Mouse (Mus musculus) heart, adult 2 months (tissue): ENCODE measurements at regions not wholly inside any gene's neighbourhood (a gene's known extent, or its start where the extent isn't known, plus 50 kb on each side); places are given as distances from the start of the nearest gene placed in this dataset.

Source experiments
- DNase-seq, 2 experiments: peaks; one replicate each; pipeline ENCODE4 v3.0.0; 2021
- H3K27ac ChIP-seq: fragments of 200-600 bp; 2 replicates; pipeline ENCODE4 v1.8.1; 2022
- H3K27me3 ChIP-seq: fragments of 200-500 bp; 2 replicates; pipeline ENCODE4 v1.6.1; 2012; ENCODE audit warnings: mild to moderate bottlenecking, low read length, inconsistent platforms, mixed read lengths; ENCODE audit not compliant: control insufficient read depth, insufficient read depth
- H3K36me3 ChIP-seq: fragments of 200-500 bp; 2 replicates; pipeline ENCODE4 v1.6.1; 2012; ENCODE audit warnings: low read length, inconsistent platforms; ENCODE audit not compliant: control insufficient read depth, insufficient read depth
- H3K4me1 ChIP-seq: fragments of 200-500 bp; 2 replicates; pipeline ENCODE4 v1.6.1; 2011; ENCODE audit warnings: low read length; ENCODE audit not compliant: control insufficient read depth, insufficient read depth
- H3K4me3 ChIP-seq: fragments of 200-600 bp; 2 replicates; pipeline ENCODE4 v1.8.1; 2022
- H3K79me2 ChIP-seq: fragments of 200-500 bp; replicated peaks from 2 replicates; pipeline ENCODE4 v1.6.1; 2012; ENCODE audit warnings: mild to moderate bottlenecking, inconsistent platforms, low read length, moderate library complexity, mixed read lengths; ENCODE audit not compliant: control insufficient read depth, insufficient read depth
- H3K9ac ChIP-seq: fragments of 200-500 bp; 2 replicates; pipeline ENCODE4 v1.6.1; 2012; ENCODE audit warnings: low read depth, mild to moderate bottlenecking, control low read depth, inconsistent platforms, low read length, mixed read lengths
- CTCF ChIP-seq: fragments of 200-600 bp; IDR thresholded peaks from 2 replicates; pipeline ENCODE4 v1.8.1; 2022; ENCODE audit warnings: antibody characterized with exemption, mild to moderate bottlenecking, moderate library complexity
- EP300 ChIP-seq: fragments of 200-500 bp; IDR thresholded peaks from 2 replicates; pipeline ENCODE4 v1.6.1; 2011; ENCODE audit warnings: low read depth, low read length, control low read depth; ENCODE audit not compliant: insufficient read depth
- POLR2A ChIP-seq: fragments of 200-500 bp; IDR thresholded peaks from 2 replicates; pipeline ENCODE4 v1.6.1; 2011; ENCODE audit warnings: mild to moderate bottlenecking, low read depth, low read length, control low read depth; ENCODE audit not compliant: insufficient read depth
- WGBS: fragments of 180-500 bp; shearing (Covaris S2); methylation state at CpG from one replicate; pipeline ENCODE4 v1.1.7; 2018; 5-methylcytosine and 5-hydroxymethylcytosine counted together
- intact Hi-C: fragments of 180-260 bp; cut with DNase I; formaldehyde crosslinking; loops from one replicate; pipeline ENCODE4 v1.15.1; 2025

GRCm38 (mm10) chr5:111901678-111902077 is 168.0 kb downstream of the Gm26897 start:
- Histone ChIP-seq H3K27ac (no peak overlapping the region), H3K9ac (no peak overlapping the region), H3K36me3 (no peaks in the 10 kb centered on the region), H3K4me3 (no peak overlapping the region), H3K79me2 (no peaks in the 10 kb centered on the region), H3K27me3 (no peaks in the 10 kb centered on the region), H3K4me1 (no peaks in the 10 kb centered on the region)
- 13% methylated on average over 5 of the region's 5 CpGs for WGBS
- intact Hi-C loops, result no loop called here
- no peak for DNase-seq
- no peak for TF ChIP-seq EP300
- no peak for TF ChIP-seq CTCF
- no peak for TF ChIP-seq POLR2A

- intact Hi-C loops, result no loop called here
- Histone ChIP-seq H3K27ac (no peak overlapping the region), H3K27me3 (no peaks in the 10 kb centered on the region), H3K79me2 (no peaks in the 10 kb centered on the region), H3K9ac (no peak overlapping the region), H3K4me1 (no peaks in the 10 kb centered on the region), H3K36me3 (no peaks in the 10 kb centered on the region), H3K4me3 (no peak overlapping the region)
- DNase-seq, result no peak
- WGBS, result 80% methylated on average over 14 of the region's 14 CpGs
- TF ChIP-seq EP300 (no peak), POLR2A (no peak)
Measured at GRCm38 (mm10) chr5:111908085-111908484, 174.4 kb downstream of the Gm26897 start.

GRCm38 (mm10) chr5:111910514-111910913 is 176.8 kb downstream of the Gm26897 start:
- 67% methylated on average over 8 of the region's 8 CpGs for WGBS
- no peak overlapping the region for H3K9ac ChIP-seq
- no peak overlapping the region for H3K27ac ChIP-seq
- H3K4me3 ChIP-seq, result no peak overlapping the region
- no peaks in the 10 kb centered on the region for H3K4me1 ChIP-seq
- TF ChIP-seq POLR2A (no peak), CTCF (no peak), EP300 (no peak)
- H3K79me2 ChIP-seq, result no peaks in the 10 kb centered on the region
- intact Hi-C loops, result no loop called here
- H3K36me3 ChIP-seq, result no peaks in the 10 kb centered on the region
- H3K27me3 ChIP-seq, result no peaks in the 10 kb centered on the region
- no peak for DNase-seq

GRCm38 (mm10) chr5:111913354-111913753 is 179.6 kb downstream of the Gm26897 start:
- WGBS, result 59% methylated on average over 7 of the region's 7 CpGs
- Histone ChIP-seq H3K79me2 (no peaks in the 10 kb centered on the region), H3K27me3 (no peaks in the 10 kb centered on the region; the same call in 1 of the 2 replicates), H3K36me3 (no peaks in the 10 kb centered on the region), H3K4me1 (no peaks in the 10 kb centered on the region), H3K4me3 (no peak overlapping the region), H3K27ac (no peak overlapping the region), H3K9ac (no peak overlapping the region)
- intact Hi-C loops, result no loop called here
- TF ChIP-seq POLR2A (no peak), EP300 (no peak), CTCF (no peak)
- no peak for DNase-seq

- intact Hi-C loops, result no loop called here
- DNase-seq, result no peak
- TF ChIP-seq POLR2A (no peak), EP300 (no peak), CTCF (no peak)
- Histone ChIP-seq H3K27me3 (no peaks in the 10 kb centered on the region; the same call in 1 of the 2 replicates), H3K27ac (no peak overlapping the region), H3K4me1 (no peaks in the 10 kb centered on the region), H3K36me3 (no peaks in the 10 kb centered on the region), H3K79me2 (no peaks in the 10 kb centered on the region), H3K4me3 (no peak overlapping the region), H3K9ac (no peak overlapping the region)
- 68% methylated on average over 3 of the region's 3 CpGs for WGBS
Measured at GRCm38 (mm10) chr5:111914296-111914695, 180.6 kb downstream of the Gm26897 start.

- no peak overlapping the region for H3K27ac ChIP-seq
- WGBS, result 24% methylated on average over 8 of the region's 8 CpGs
- TF ChIP-seq POLR2A, result no peak
- no peaks in the 10 kb centered on the region for H3K36me3 ChIP-seq
- no peaks in the 10 kb centered on the region for H3K4me1 ChIP-seq
- no peak for DNase-seq
- intact Hi-C loops, result no loop called here
- H3K9ac ChIP-seq, result no peak overlapping the region
- no peaks in the 10 kb centered on the region for H3K79me2 ChIP-seq
- H3K27me3 ChIP-seq, result no peaks in the 10 kb centered on the region; the same call in 1 of the 2 replicates
- H3K4me3 ChIP-seq, result no peak overlapping the region
Measured at GRCm38 (mm10) chr5:111917643-111918252, 184.0 kb downstream of the Gm26897 start.
